Mouse (Mus musculus): ENCODE data around the gene Plekha7. TPM values are rescaled to one million over a fixed set of nuclear protein-coding genes. Genes with fewer than 3 reads are reported as not detected.

Plekha7 gene
- polyA plus RNA-seq, 1 experiment from 2014 or later = 17.9 TPM

DNA sequence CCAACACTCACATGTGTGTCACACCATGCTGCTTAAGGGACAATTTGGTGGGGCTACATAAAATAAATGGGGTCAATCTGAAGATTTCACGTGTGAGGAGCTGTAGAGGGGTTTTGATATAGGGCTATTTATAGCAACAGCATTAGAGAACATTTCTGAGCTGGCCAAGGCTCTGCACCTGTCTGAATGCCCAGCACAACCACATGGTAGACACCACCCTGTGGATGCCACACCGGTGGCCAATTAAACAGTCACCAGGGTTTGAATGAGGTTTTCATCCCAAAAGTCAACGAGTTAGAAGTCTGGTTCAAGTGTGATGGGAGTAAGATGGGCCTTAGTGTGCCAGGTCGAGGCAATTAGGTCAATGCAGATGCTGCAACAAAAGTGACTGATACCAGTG lies 138.8 kb downstream of the Plekha7 start:
- DNase-seq (ENCODE audit: low spot score) = no peak
- Histone ChIP-seq H3K27me3 (ENCODE audit: control insufficient read depth, insufficient read depth, low read length) (no peaks in the 10 kb centered on the region), H3K9me3 (ENCODE audit: control insufficient read depth, low read length) (no peaks in the 10 kb centered on the region), H3K9ac (ENCODE audit: low read length) (no peak overlapping the region), H3K4me1 (replicated peaks; ENCODE audit: control insufficient read depth, insufficient read depth, low read length) (0 out of 2 replicates have a peak, but pooled peaks cover 2% of the 10 kb centered on the region), H3K4me2 (ENCODE audit: low read depth, low read length, severe bottlenecking) (no peak overlapping the region), H3K27ac (ENCODE audit: low read depth, low read length) (no peak overlapping the region), H3K4me3 (ENCODE audit: low read depth, low read length) (no peak overlapping the region), H3K36me3 (ENCODE audit: control insufficient read depth, insufficient read depth, low read length) (no peaks in the 10 kb centered on the region; the same call in 1 of the 2 replicates)
- 83% methylated on average over 4 of the region's 4 CpGs for WGBS
- ATAC-seq (replicated peaks; ENCODE audit: low FRiP score) = no peak

- WGBS = 87% methylated on average over 7 of the region's 7 CpGs
- Histone ChIP-seq H3K4me2 (ENCODE audit: low read depth, low read length, severe bottlenecking) (no peak overlapping the region), H3K36me3 (ENCODE audit: control insufficient read depth, insufficient read depth, low read length) (no peaks in the 10 kb centered on the region; the same call in 1 of the 2 replicates), H3K27me3 (ENCODE audit: control insufficient read depth, insufficient read depth, low read length) (no peaks in the 10 kb centered on the region), H3K9me3 (ENCODE audit: control insufficient read depth, low read length) (no peaks in the 10 kb centered on the region), H3K9ac (ENCODE audit: low read length) (no peak overlapping the region), H3K27ac (ENCODE audit: low read depth, low read length) (no peak overlapping the region), H3K4me1 (replicated peaks; ENCODE audit: control insufficient read depth, insufficient read depth, low read length) (0 out of 2 replicates have a peak, but pooled peaks cover 2% of the 10 kb centered on the region), H3K4me3 (ENCODE audit: low read depth, low read length) (no peak overlapping the region)
- DNase-seq (ENCODE audit: low spot score) = no peak
- no peak for ATAC-seq (replicated peaks; ENCODE audit: low FRiP score)
Measured at GRCm38 (mm10) chr7:116168224-116168623, 140.0 kb downstream of the Plekha7 start.

DNA sequence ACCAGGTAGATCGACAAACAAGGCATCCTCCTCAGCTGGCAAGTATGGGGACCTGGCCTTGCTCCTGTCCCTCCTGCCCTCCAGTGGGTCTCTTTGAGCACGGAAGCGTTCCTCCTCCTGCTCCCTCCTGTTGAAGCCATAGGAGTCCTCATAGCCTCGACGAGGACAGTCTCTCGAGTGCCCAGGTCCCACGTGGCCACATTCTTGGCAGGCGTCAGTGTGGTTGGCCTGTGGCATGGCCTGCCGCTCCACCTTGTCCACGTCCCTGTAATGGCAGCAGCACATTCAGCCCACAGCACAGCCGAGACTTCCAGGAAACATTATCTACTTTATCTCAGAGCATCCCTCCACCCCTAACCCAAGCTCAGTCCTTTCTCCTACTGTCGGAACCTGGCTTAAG lies 143.9 kb downstream of the Plekha7 start:
- 90% methylated on average over 12 of the region's 12 CpGs for WGBS
- Histone ChIP-seq H3K27me3 (ENCODE audit: control insufficient read depth, insufficient read depth, low read length) (no peaks in the 10 kb centered on the region), H3K4me1 (replicated peaks; ENCODE audit: control insufficient read depth, insufficient read depth, low read length) (no peaks in the 10 kb centered on the region), H3K9me3 (ENCODE audit: control insufficient read depth, low read length) (no peaks in the 10 kb centered on the region), H3K4me3 (ENCODE audit: low read depth, low read length) (no peak overlapping the region), H3K27ac (ENCODE audit: low read depth, low read length) (no peak overlapping the region), H3K9ac (ENCODE audit: low read length) (no peak overlapping the region), H3K4me2 (ENCODE audit: low read depth, low read length, severe bottlenecking) (no peak overlapping the region), H3K36me3 (ENCODE audit: control insufficient read depth, insufficient read depth, low read length) (no peaks in the 10 kb centered on the region; the same call in 1 of the 2 replicates)
- DNase-seq (ENCODE audit: low spot score) (no peak), ATAC-seq (replicated peaks; ENCODE audit: low FRiP score) (no peak)

DNA sequence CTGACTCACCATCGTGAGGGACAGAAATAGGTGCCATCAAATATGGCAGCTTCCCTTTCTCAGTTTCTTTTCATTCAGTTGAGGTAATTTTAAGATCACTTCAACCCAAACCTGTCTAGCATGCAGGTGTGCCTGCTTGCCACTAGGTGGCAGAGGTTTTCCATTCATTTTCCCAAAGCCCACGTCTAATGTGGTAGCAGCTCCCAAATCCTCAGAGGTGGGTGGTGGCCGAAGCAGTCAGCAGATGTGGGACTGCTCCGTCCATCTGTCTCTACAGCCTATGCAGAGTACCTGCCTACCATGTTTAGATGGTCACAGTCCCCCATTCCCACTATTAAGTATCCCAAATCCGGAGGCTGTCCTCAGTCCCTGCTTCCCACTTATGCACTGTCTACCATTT lies 146.6 kb downstream of the Plekha7 start:
- H3K27ac ChIP-seq (ENCODE audit: low read depth, low read length) = no peak overlapping the region
- H3K27me3 ChIP-seq (ENCODE audit: control insufficient read depth, insufficient read depth, low read length) = no peaks in the 10 kb centered on the region
- 23% methylated on average over 5 of the region's 5 CpGs for WGBS
- H3K9ac ChIP-seq (ENCODE audit: low read length) = no peak overlapping the region
- no peaks in the 10 kb centered on the region for H3K9me3 ChIP-seq (ENCODE audit: control insufficient read depth, low read length)
- H3K4me2 ChIP-seq (ENCODE audit: low read depth, low read length, severe bottlenecking) = no peak overlapping the region
- no peaks in the 10 kb centered on the region; the same call in 1 of the 2 replicates for H3K36me3 ChIP-seq (ENCODE audit: control insufficient read depth, insufficient read depth, low read length)
- H3K4me3 ChIP-seq (ENCODE audit: low read depth, low read length) = no peak overlapping the region
- DNase-seq (ENCODE audit: low spot score) (peak; percentile 64), ATAC-seq (replicated peaks; ENCODE audit: low FRiP score) (peak; percentile 61)
- H3K4me1 ChIP-seq (replicated peaks; ENCODE audit: control insufficient read depth, insufficient read depth, low read length) = no peaks in the 10 kb centered on the region

DNA sequence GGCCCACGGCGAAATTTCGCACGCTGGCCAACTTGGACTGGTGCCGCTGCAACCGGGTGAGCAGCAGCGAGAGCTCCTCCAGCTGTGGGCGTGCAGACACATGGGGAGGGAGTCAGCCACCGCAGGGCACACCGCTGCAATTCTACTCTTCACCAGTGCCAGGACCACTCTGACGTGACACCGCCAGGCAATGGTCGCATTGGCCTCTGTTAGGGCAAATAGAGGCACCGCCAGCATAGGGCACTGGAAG lies 151.4 kb downstream of the Plekha7 start:
- Histone ChIP-seq H3K4me2 (ENCODE audit: low read depth, low read length, severe bottlenecking) (no peak overlapping the region), H3K27ac (ENCODE audit: low read depth, low read length) (no peak overlapping the region)

DNA sequence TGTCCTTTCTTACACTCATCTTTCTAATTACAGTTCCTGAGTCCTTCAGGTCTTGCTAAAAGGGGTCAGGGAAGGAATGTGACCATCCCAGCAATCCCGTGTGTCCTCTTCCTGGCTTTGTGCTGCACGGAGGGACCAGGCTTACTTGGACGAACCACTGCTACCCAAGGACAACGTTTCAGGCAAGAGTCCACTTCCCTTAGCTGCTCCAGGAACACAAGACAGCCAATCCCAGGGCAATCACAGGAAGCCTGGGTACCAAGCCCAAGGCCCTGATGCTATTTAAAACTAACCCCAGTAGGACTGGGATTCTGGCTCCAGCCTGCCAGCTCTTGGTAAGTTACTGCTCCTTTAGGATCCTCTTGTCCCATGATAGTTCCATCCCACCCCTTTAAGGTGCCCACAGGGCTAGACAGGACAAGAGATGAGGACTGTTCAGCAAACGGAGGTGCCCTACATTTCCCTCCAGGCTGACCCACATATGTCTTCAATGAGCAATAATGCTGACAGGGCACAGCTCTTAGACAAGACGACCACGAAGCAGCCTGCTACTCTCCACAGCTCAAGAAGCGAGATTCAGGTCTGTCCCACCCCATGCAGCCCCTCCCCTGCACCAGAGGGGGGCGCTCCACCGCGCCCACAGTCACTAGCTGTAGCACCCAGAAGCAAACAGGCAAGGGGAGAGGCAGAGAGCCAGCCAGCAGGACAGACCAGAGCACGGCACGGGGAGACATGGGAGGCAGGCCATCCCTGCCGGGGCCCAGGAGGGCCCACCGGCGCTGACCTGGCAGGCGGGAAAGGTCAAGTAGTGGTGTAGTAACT lies 151.9 kb downstream of the Plekha7 start:
- Histone ChIP-seq H3K36me3 (ENCODE audit: control insufficient read depth, insufficient read depth, low read length) (no peaks in the 10 kb centered on the region; the same call in 1 of the 2 replicates), H3K4me3 (ENCODE audit: low read depth, low read length) (no peak overlapping the region), H3K9me3 (ENCODE audit: control insufficient read depth, low read length) (no peaks in the 10 kb centered on the region), H3K4me2 (ENCODE audit: low read depth, low read length, severe bottlenecking) (no peak overlapping the region), H3K27ac (ENCODE audit: low read depth, low read length) (no peak overlapping the region), H3K9ac (ENCODE audit: low read length) (no peak overlapping the region), H3K4me1 (replicated peaks; ENCODE audit: control insufficient read depth, insufficient read depth, low read length) (no peaks in the 10 kb centered on the region), H3K27me3 (ENCODE audit: control insufficient read depth, insufficient read depth, low read length) (no peaks in the 10 kb centered on the region)
- WGBS = 74% methylated on average over 17 of the region's 17 CpGs
- ATAC-seq (replicated peaks; ENCODE audit: low FRiP score) (no peak), DNase-seq (ENCODE audit: low spot score) (no peak)

More for the DNA sequence above, 151.4 kb downstream of the Plekha7 start:
- 87% methylated on average over 14 of the region's 14 CpGs for WGBS
- H3K4me3 ChIP-seq (ENCODE audit: low read depth, low read length) = no peak overlapping the region
- no peaks in the 10 kb centered on the region for H3K4me1 ChIP-seq (replicated peaks; ENCODE audit: control insufficient read depth, insufficient read depth, low read length)
- no peaks in the 10 kb centered on the region; the same call in 1 of the 2 replicates for H3K36me3 ChIP-seq (ENCODE audit: control insufficient read depth, insufficient read depth, low read length)
- H3K27me3 ChIP-seq (ENCODE audit: control insufficient read depth, insufficient read depth, low read length) = no peaks in the 10 kb centered on the region
- ATAC-seq (replicated peaks; ENCODE audit: low FRiP score) (no peak), DNase-seq (ENCODE audit: low spot score) (no peak)
- H3K9ac ChIP-seq (ENCODE audit: low read length) = no peak overlapping the region
- no peaks in the 10 kb centered on the region for H3K9me3 ChIP-seq (ENCODE audit: control insufficient read depth, low read length)

DNA sequence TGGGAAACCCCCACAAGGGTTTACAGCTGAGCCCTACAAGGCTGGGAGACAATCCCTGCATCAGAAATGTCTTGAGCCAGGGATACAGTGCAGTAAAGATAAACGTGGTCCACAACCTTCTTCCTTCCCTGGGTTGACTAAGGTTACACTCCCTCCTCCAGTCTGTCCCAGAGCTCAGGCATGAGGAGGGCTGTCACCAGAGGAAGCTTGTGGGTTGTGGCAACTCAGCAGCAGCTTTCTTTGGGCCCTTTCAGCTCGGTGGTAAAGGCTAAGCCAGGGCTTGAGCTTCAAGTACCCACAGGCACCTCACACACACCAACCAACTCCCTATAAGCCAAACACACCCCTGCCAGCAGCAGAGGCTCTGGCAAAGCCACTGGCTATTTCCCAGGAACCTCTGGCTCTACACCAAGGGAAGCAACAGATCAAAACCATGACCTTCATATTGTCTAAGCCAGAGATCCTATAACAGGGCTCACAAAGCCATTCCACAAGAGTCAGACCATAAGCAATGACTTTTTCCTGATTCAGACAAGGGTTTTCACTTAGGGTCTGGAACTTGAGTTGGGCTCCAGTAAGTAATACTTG lies 154.3 kb downstream of the Plekha7 start:
- no peaks in the 10 kb centered on the region for H3K27me3 ChIP-seq (ENCODE audit: control insufficient read depth, insufficient read depth, low read length)
- no peak for DNase-seq (ENCODE audit: low spot score)
- no peak for ATAC-seq (replicated peaks; ENCODE audit: low FRiP score)
- no peak overlapping the region for H3K4me3 ChIP-seq (ENCODE audit: low read depth, low read length)
- H3K27ac ChIP-seq (ENCODE audit: low read depth, low read length) = no peak overlapping the region
- no peaks in the 10 kb centered on the region for H3K9me3 ChIP-seq (ENCODE audit: control insufficient read depth, low read length)
- H3K9ac ChIP-seq (ENCODE audit: low read length) = no peak overlapping the region
- 74% methylated on average over 2 of the region's 2 CpGs for WGBS
- no peak overlapping the region for H3K4me2 ChIP-seq (ENCODE audit: low read depth, low read length, severe bottlenecking)
- H3K4me1 ChIP-seq (replicated peaks; ENCODE audit: control insufficient read depth, insufficient read depth, low read length) = no peaks in the 10 kb centered on the region
- H3K36me3 ChIP-seq (ENCODE audit: control insufficient read depth, insufficient read depth, low read length) = no peaks in the 10 kb centered on the region; the same call in 1 of the 2 replicates

GRCm38 (mm10) chr7:116149568-116149967 lies 158.6 kb downstream of the Plekha7 start:
- Histone ChIP-seq H3K27me3 (ENCODE audit: control insufficient read depth, insufficient read depth, low read length) (no peaks in the 10 kb centered on the region), H3K9ac (ENCODE audit: low read length) (no peak overlapping the region), H3K36me3 (ENCODE audit: control insufficient read depth, insufficient read depth, low read length) (no peaks in the 10 kb centered on the region; the same call in 1 of the 2 replicates), H3K4me1 (replicated peaks; ENCODE audit: control insufficient read depth, insufficient read depth, low read length) (no peaks in the 10 kb centered on the region), H3K4me2 (ENCODE audit: low read depth, low read length, severe bottlenecking) (no peak overlapping the region), H3K27ac (ENCODE audit: low read depth, low read length) (no peak overlapping the region), H3K4me3 (ENCODE audit: low read depth, low read length) (no peak overlapping the region), H3K9me3 (ENCODE audit: control insufficient read depth, low read length) (no peaks in the 10 kb centered on the region)
- WGBS = 82% methylated on average over 4 of the region's 4 CpGs
- no peak for ATAC-seq (replicated peaks; ENCODE audit: low FRiP score)
- DNase-seq (ENCODE audit: low spot score) = no peak

GRCm38 (mm10) chr7:116147114-116147513 lies 161.1 kb downstream of the Plekha7 start:
- H3K36me3 ChIP-seq (ENCODE audit: control insufficient read depth, insufficient read depth, low read length) = no peaks in the 10 kb centered on the region; the same call in 1 of the 2 replicates
- no peaks in the 10 kb centered on the region for H3K9me3 ChIP-seq (ENCODE audit: control insufficient read depth, low read length)
- H3K4me2 ChIP-seq (ENCODE audit: low read depth, low read length, severe bottlenecking) = no peak overlapping the region
- H3K4me3 ChIP-seq (ENCODE audit: low read depth, low read length) = no peak overlapping the region
- WGBS = 94% methylated on average over 2 of the region's 2 CpGs
- no peak overlapping the region for H3K9ac ChIP-seq (ENCODE audit: low read length)
- DNase-seq (ENCODE audit: low spot score) (no peak), ATAC-seq (replicated peaks; ENCODE audit: low FRiP score) (no peak)
- no peaks in the 10 kb centered on the region for H3K27me3 ChIP-seq (ENCODE audit: control insufficient read depth, insufficient read depth, low read length)
- no peaks in the 10 kb centered on the region for H3K4me1 ChIP-seq (replicated peaks; ENCODE audit: control insufficient read depth, insufficient read depth, low read length)
- H3K27ac ChIP-seq (ENCODE audit: low read depth, low read length) = no peak overlapping the region

Data from forebrain, embryonic 11.5 days (tissue).